ENCODE assay signal across 9 mouse cellular contexts in the genomic region with DNA sequence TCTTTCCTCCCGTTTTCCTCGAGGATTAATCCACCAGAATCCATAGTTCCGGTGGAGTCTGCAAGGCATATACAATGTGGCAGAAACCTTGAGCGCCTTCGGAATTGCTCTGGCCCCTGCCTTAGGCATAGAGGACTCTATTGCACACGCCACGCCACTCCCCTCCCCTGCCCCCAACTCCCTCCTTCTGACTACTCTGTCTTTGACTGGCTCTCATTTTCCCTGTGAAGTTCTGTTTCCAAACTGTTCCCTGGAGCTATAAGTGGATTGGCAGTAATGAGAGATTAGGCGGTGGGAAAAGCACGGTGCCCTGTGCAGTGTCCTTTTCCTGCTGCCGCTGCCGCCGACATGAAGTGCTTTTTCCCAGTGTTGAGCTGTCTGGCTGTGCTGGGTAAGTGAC. TPM values are rescaled to one million over a fixed set of nuclear protein-coding genes. Genes with fewer than 3 reads are reported as not detected.
DNase-seq lines count a peak whose midpoint lies in the region; ATAC-seq and TF ChIP-seq lines count a peak whose summit lies in the region.
"Had no signal": no experiment of that assay in that cellular context is flagged by ENCODE, and none has a peak within 500 bp of the region (broad histone marks: within the 10 kb centered on the region; RNA-seq: fewer than 3 reads in every experiment).

No protein-coding gene starts in this region.

- no peaks in the 10 kb centered on the region for H3K36me3 ChIP-seq in forebrain, embryonic 16.5 days (ENCODE audit: control insufficient read depth, insufficient read depth)
- peaks cover 24% of the 10 kb centered on the region for H3K36me3 ChIP-seq in limb, embryonic 10.5 days
- no peaks in the 10 kb centered on the region for H3K36me3 ChIP-seq in midbrain, embryonic 10.5 days

- no peaks in the 10 kb centered on the region for H3K27me3 ChIP-seq in forebrain, embryonic 16.5 days (replicated peaks; ENCODE audit: control insufficient read depth, insufficient read depth, low read length)
- no peaks in the 10 kb centered on the region for H3K27me3 ChIP-seq in limb, embryonic 10.5 days (ENCODE audit: low read depth, poor library complexity, severe bottlenecking)
- peaks cover 40% of the 10 kb centered on the region for H3K27me3 ChIP-seq in midbrain, embryonic 10.5 days (ENCODE audit: low read depth, poor library complexity, severe bottlenecking)

- H3K4me1 ChIP-seq in forebrain, embryonic 16.5 days (replicated peaks; ENCODE audit: control insufficient read depth, insufficient read depth, low read length) = peaks cover 54% of the 10 kb centered on the region
- H3K4me1 ChIP-seq in limb, embryonic 10.5 days = peaks cover 77% of the 10 kb centered on the region
- peaks cover 74% of the 10 kb centered on the region for H3K4me1 ChIP-seq in midbrain, embryonic 10.5 days

- H3K9ac ChIP-seq in forebrain, embryonic 16.5 days (replicated peaks; ENCODE audit: low read depth, low read length) = peak overlapping the region; percentile 92

- TF ChIP-seq CTCF in layer of hippocampus, adult 2 months (conservative IDR thresholded peaks at IDR 0.05) = no peak

- peak; percentile 24; the same call in 1 of the 2 replicates for ATAC-seq in forebrain, embryonic 16.5 days

- H3K4me3 ChIP-seq in layer of hippocampus, adult 2 months = peak overlapping the region; percentile 69
- peak overlapping the region; percentile 82 for H3K4me3 ChIP-seq in forebrain, embryonic 16.5 days (replicated peaks; ENCODE audit: low read length)
- peak overlapping the region; percentile 91 for H3K4me3 ChIP-seq in limb, embryonic 10.5 days
- peak overlapping the region; percentile 92 for H3K4me3 ChIP-seq in midbrain, embryonic 10.5 days

- WGBS in forebrain, embryonic 16.5 days = 0% methylated on average over 12 of the region's 12 CpGs
- WGBS in limb, embryonic 10.5 days = under 1% methylated on average over 12 of the region's 12 CpGs
- WGBS in midbrain, embryonic 10.5 days = under 1% methylated on average over 12 of the region's 12 CpGs

- no peak for DNase-seq in layer of hippocampus, adult 2 months (ENCODE audit: low spot score in 2 of 2)
- no peak for DNase-seq in layer of hippocampus, postnatal 14 days (ENCODE audit: low spot score in 2 of 2)
- peak; percentile 67 for DNase-seq in limb, embryonic 10.5 days (ENCODE audit: low spot score)
- peak; percentile 48 for DNase-seq in midbrain, embryonic 10.5 days (ENCODE audit: low spot score)
- no peak for DNase-seq in layer of hippocampus, adult 9-10 months (ENCODE audit: low spot score)
- no peak for DNase-seq in urinary bladder, adult 2 months (ENCODE audit: low spot score)
- no peak for DNase-seq in frontal cortex, postnatal 25 days (ENCODE audit: low spot score in 2 of 2)

- H3K27ac ChIP-seq in layer of hippocampus, adult 2 months = peak overlapping the region; percentile 79
- H3K27ac ChIP-seq in forebrain, embryonic 16.5 days (ENCODE audit: low read length) = peak overlapping the region; percentile 64
- H3K27ac ChIP-seq in limb, embryonic 10.5 days = peak overlapping the region; percentile 96
- peak overlapping the region; percentile 91 for H3K27ac ChIP-seq in midbrain, embryonic 10.5 days (replicated peaks)
- H3K27ac ChIP-seq: macrophage had no signal

- peak overlapping the region; percentile 84 for H3K4me2 ChIP-seq in forebrain, embryonic 16.5 days (ENCODE audit: low read length)

- no peaks in the 10 kb centered on the region for H3K9me3 ChIP-seq in forebrain, embryonic 16.5 days (ENCODE audit: control insufficient read depth, low read length)
- no peaks in the 10 kb centered on the region for H3K9me3 ChIP-seq in limb, embryonic 10.5 days (replicated peaks)
- H3K9me3 ChIP-seq in midbrain, embryonic 10.5 days (replicated peaks) = no peaks in the 10 kb centered on the region

RNA-seq across cellular contexts. Expression of gene Igsf3, which starts 1.2 kb away (rescaled TPM):
- total RNA-seq in layer of hippocampus, adult 2 months (2021) = 10 to 100 TPM; 19.4 to 20.6 TPM
- total RNA-seq in layer of hippocampus, postnatal 14 days (2021) = 10 to 100 TPM; 33.2 to 35.5 TPM
- polyA plus RNA-seq in forebrain, embryonic 16.5 days (2015; fragmentation: Nextera tagmentation; extraction: Ambion mirVana) = 98.6 and 100 TPM in 2 replicates
- 59.9 and 84.9 TPM in 2 replicates for polyA plus RNA-seq in limb, embryonic 10.5 days (2016; fragmentation: Nextera tagmentation; extraction: Ambion mirVana)
- polyA plus RNA-seq in midbrain, embryonic 10.5 days (2016; fragmentation: Nextera tagmentation; extraction: Ambion mirVana) = 22.7 and 29.7 TPM in 2 replicates
- polyA plus RNA-seq in urinary bladder, adult 2 months (2012; rRNA removed) = 5.5 and 9.1 TPM in 2 replicates

Comparison
In these comparisons a context has a peak if more than half of its experiments do, and no peak if none do; other contexts are left out.
1. DNase-seq: peak in limb, embryonic 10.5 days (single experiment) and midbrain, embryonic 10.5 days (single experiment); none in layer of hippocampus, adult 2 months (0 of 2), layer of hippocampus, postnatal 14 days (0 of 2), layer of hippocampus, adult 9-10 months (single experiment), urinary bladder, adult 2 months (single experiment) and frontal cortex, postnatal 25 days (0 of 2).
2. Peak in every context shown above with its lines, with median percentiles within 50 percentile points of each other: H3K27ac ChIP-seq and H3K4me3 ChIP-seq.